19 mouse cellular contexts compared by ENCODE assay signal in genomic region chr11:80821794-80822193, GRCm38 (mm10). TPM values are rescaled to one million over a fixed set of nuclear protein-coding genes. Genes with fewer than 3 reads are reported as not detected.
DNase-seq lines count a peak whose midpoint lies in the region; ATAC-seq lines count a peak whose summit lies in the region.
"Had no signal": no experiment of that assay in that cellular context is flagged by ENCODE, and none has a peak within 500 bp of the region (broad histone marks: within the 10 kb centered on the region; RNA-seq: fewer than 3 reads in every experiment).

No protein-coding gene starts in this region.

- intact Hi-C loops in heart, postnatal 25 days (cut with DNase I) = no loop called here
- intact Hi-C loops in left cerebral cortex, postnatal 14 days (cut with DNase I) = no loop called here

- H3K9me3 ChIP-seq in heart, embryonic 13.5 days = no peaks in the 10 kb centered on the region
- no peaks in the 10 kb centered on the region for H3K9me3 ChIP-seq in lung, embryonic 16.5 days (ENCODE audit: control insufficient read depth, low read length)
- H3K9me3 ChIP-seq in liver, embryonic 15.5 days (replicated peaks) = no peaks in the 10 kb centered on the region
- H3K9me3 ChIP-seq: forebrain, embryonic 10.5 days; hindbrain, embryonic 10.5 days; lung, embryonic 15.5 days; neural tube, embryonic 13.5 days had no signal

- no peak for DNase-seq in heart, postnatal 25 days (ENCODE audit: low spot score)
- DNase-seq in lung, postnatal 25 days (ENCODE audit: low spot score) = no peak
- peak; percentile 75 for DNase-seq in ZHBTc4 (ENCODE audit: low read depth, low spot score)
- DNase-seq in left cerebral cortex, postnatal 14 days (ENCODE audit: low spot score in 2 of 2) = no peak
- no peak for DNase-seq in adrenal gland, adult 8-10 months
- DNase-seq: thymus, postnatal 36 days had no signal

- H3K36me3 ChIP-seq in heart, embryonic 13.5 days = peaks cover 61% of the 10 kb centered on the region
- H3K36me3 ChIP-seq in lung, embryonic 16.5 days (ENCODE audit: control insufficient read depth, insufficient read depth, low read length) = peaks cover 13% of the 10 kb centered on the region
- H3K36me3 ChIP-seq in liver, embryonic 15.5 days (replicated peaks) = no peaks in the 10 kb centered on the region
- H3K36me3 ChIP-seq: neural tube, embryonic 13.5 days had no signal

- no peak overlapping the region for H3K9ac ChIP-seq in heart, embryonic 13.5 days
- H3K9ac ChIP-seq in lung, embryonic 16.5 days (ENCODE audit: low read length) = no peak overlapping the region
- no peak overlapping the region for H3K9ac ChIP-seq in liver, embryonic 15.5 days
- H3K9ac ChIP-seq: lung, embryonic 15.5 days; neural tube, embryonic 13.5 days had no signal

- peak overlapping the region; percentile 58 for H3K27ac ChIP-seq in heart, embryonic 13.5 days (replicated peaks)
- peak overlapping the region; percentile 51 for H3K27ac ChIP-seq in lung, embryonic 16.5 days (ENCODE audit: low read length)
- H3K27ac ChIP-seq in liver, embryonic 15.5 days (replicated peaks) = no peak overlapping the region
- H3K27ac ChIP-seq: hindbrain, embryonic 10.5 days; neural tube, embryonic 13.5 days had no signal

- no peaks in the 10 kb centered on the region for H3K27me3 ChIP-seq in heart, embryonic 13.5 days (replicated peaks)
- H3K27me3 ChIP-seq in lung, embryonic 16.5 days (ENCODE audit: control insufficient read depth, insufficient read depth, low read depth, low read length) = no peaks in the 10 kb centered on the region
- H3K27me3 ChIP-seq in liver, embryonic 15.5 days = no peaks in the 10 kb centered on the region
- H3K27me3 ChIP-seq: lung, embryonic 15.5 days; neural tube, embryonic 13.5 days had no signal

- peak overlapping the region; percentile 33; the same call in 1 of the 2 replicates for H3K4me2 ChIP-seq in heart, embryonic 13.5 days
- no peak overlapping the region for H3K4me2 ChIP-seq in lung, embryonic 16.5 days (ENCODE audit: low read depth, low read length)
- H3K4me2 ChIP-seq in liver, embryonic 15.5 days = peak overlapping the region; percentile 41
- H3K4me2 ChIP-seq: lung, embryonic 15.5 days; neural tube, embryonic 13.5 days had no signal

- H3K4me3 ChIP-seq in heart, embryonic 13.5 days = no peak overlapping the region
- H3K4me3 ChIP-seq in lung, embryonic 16.5 days (ENCODE audit: low read length) = no peak overlapping the region
- no peak overlapping the region for H3K4me3 ChIP-seq in liver, embryonic 15.5 days (replicated peaks)
- H3K4me3 ChIP-seq: forebrain, embryonic 10.5 days; hindbrain, embryonic 10.5 days; lung, embryonic 15.5 days; neural tube, embryonic 13.5 days had no signal

- no peak for ATAC-seq in heart, embryonic 13.5 days (ENCODE audit: extremely low read depth, insufficient number of reproducible peaks, low FRiP score, low TSS enrichment)
- ATAC-seq in lung, embryonic 16.5 days (ENCODE audit: low read depth) = no peak
- ATAC-seq in liver, embryonic 15.5 days (ENCODE audit: insufficient read depth) = no peak

- WGBS in heart, embryonic 13.5 days = 72% methylated on average over 9 of the region's 9 CpGs
- WGBS in lung, embryonic 16.5 days = 66% methylated on average over 9 of the region's 9 CpGs
- WGBS in liver, embryonic 15.5 days (ENCODE audit: insufficient replicate concordance) = 58% methylated on average over 9 of the region's 9 CpGs

- peaks cover 27% of the 10 kb centered on the region for H3K4me1 ChIP-seq in heart, embryonic 13.5 days
- peaks cover 12% of the 10 kb centered on the region for H3K4me1 ChIP-seq in lung, embryonic 16.5 days (replicated peaks; ENCODE audit: control insufficient read depth, insufficient read depth, low read length)
- peaks cover 17% of the 10 kb centered on the region for H3K4me1 ChIP-seq in liver, embryonic 15.5 days (replicated peaks)

RNA-seq across cellular contexts. Expression of gene Tmem98, which starts 11.8 kb away (rescaled TPM):
- 96.4 and 96.9 TPM in 2 replicates for polyA plus RNA-seq in heart, embryonic 13.5 days (2015; fragmentation: Nextera tagmentation; extraction: Ambion mirVana)
- total RNA-seq in heart, postnatal 25 days (2021) = 10 to 100 TPM; 14.7 to 14.8 TPM
- polyA plus RNA-seq in lung, embryonic 16.5 days (2015; fragmentation: Nextera tagmentation; extraction: Ambion mirVana) = 119 and 123 TPM in 2 replicates
- 8.3 and 9.1 TPM in 2 replicates for polyA plus RNA-seq in liver, embryonic 15.5 days (2015; fragmentation: Nextera tagmentation; extraction: Ambion mirVana)
- 1 to 10 TPM; 5.2 to 6.8 TPM for total RNA-seq in left cerebral cortex, postnatal 14 days (2021)
- total RNA-seq in adrenal gland, adult 8-10 months (2022) = 10 to 100 TPM; 35.5 to 87.0 (median 58.0) TPM
- total RNA-seq: monocyte, adult 5-6 weeks had no signal

RNA-seq across cellular contexts. Expression of gene Spaca3, which starts 36.4 kb away (rescaled TPM):
- not detected in 2 replicates for polyA plus RNA-seq in heart, embryonic 13.5 days (2015; fragmentation: Nextera tagmentation; extraction: Ambion mirVana)
- total RNA-seq in heart, postnatal 25 days (2021) = not detected
- not detected in 2 replicates for polyA plus RNA-seq in lung, embryonic 16.5 days (2015; fragmentation: Nextera tagmentation; extraction: Ambion mirVana)
- polyA plus RNA-seq in liver, embryonic 15.5 days (2015; fragmentation: Nextera tagmentation; extraction: Ambion mirVana) = not detected in 2 replicates
- not detected for total RNA-seq in left cerebral cortex, postnatal 14 days (2021)
- total RNA-seq in adrenal gland, adult 8-10 months (2022) = not detected
- total RNA-seq: layer of hippocampus, postnatal 10 days; left cerebral cortex, postnatal 4 days; megakaryocyte-erythroid progenitor cell, adult 5-6 weeks; monocyte, adult 5-6 weeks had no signal
- polyA plus RNA-seq: embryonic facial prominence, embryonic 14.5 days; forebrain, embryonic 10.5 days; hindbrain, embryonic 10.5 days; intestine, embryonic 14.5 days; lung, embryonic 15.5 days; neural tube, embryonic 13.5 days had no signal

RNA-seq across cellular contexts. Expression of gene Myo1d, which starts 42.0 kb away (rescaled TPM):
- 6.9 and 9.1 TPM in 2 replicates for polyA plus RNA-seq in heart, embryonic 13.5 days (2015; fragmentation: Nextera tagmentation; extraction: Ambion mirVana)
- 10 to 100 TPM in 1 of 2 experiments, 1 to 10 TPM in 1; 8.7 to 10.9 TPM for total RNA-seq in heart, postnatal 25 days (2021)
- polyA plus RNA-seq in lung, embryonic 16.5 days (2015; fragmentation: Nextera tagmentation; extraction: Ambion mirVana) = 21.0 and 21.7 TPM in 2 replicates
- polyA plus RNA-seq in liver, embryonic 15.5 days (2015; fragmentation: Nextera tagmentation; extraction: Ambion mirVana) = 8.6 and 9.0 TPM in 2 replicates
- 1 to 10 TPM; 4.1 to 4.6 TPM for total RNA-seq in left cerebral cortex, postnatal 14 days (2021)
- 100 to 1,000 TPM in 2 of 4 experiments, 10 to 100 TPM in 2; 62.6 to 107 (median 87.1) TPM for total RNA-seq in adrenal gland, adult 8-10 months (2022)

Comparison
In these comparisons a context has a peak if more than half of its experiments do, and no peak if none do; other contexts are left out.
1. RNA of gene Myo1d, which starts 42.0 kb away (total RNA-seq): 62.6 to 107 TPM in adrenal gland, adult 8-10 months; 8.7 to 10.9 TPM in heart, postnatal 25 days and 4.1 to 4.6 TPM in left cerebral cortex, postnatal 14 days; every median in the first group is over 4 times any median in the second.